Mouse (Mus musculus) intestine, embryonic 14.5 days (tissue): ENCODE results near the gene Iffo1. TPM values are rescaled to one million over a fixed set of nuclear protein-coding genes. Genes with fewer than 3 reads are reported as not detected.

ENCODE experiments used
- ATAC-seq: fragments of 200-750 bp; cut with Nextera tagmentation; replicated peaks from 2 replicates; pipeline ENCODE4 v1.8.0; 2017; ENCODE audit warnings: low read depth, moderate number of reproducible peaks, moderate TSS enrichment, moderate library complexity; ENCODE audit not compliant: low FRiP score, low TSS enrichment
- DNase-seq: peaks from one replicate; pipeline ENCODE4 v3.0.0-alpha.2; 2018; ENCODE audit warnings: low spot score
- H3K27ac ChIP-seq: fragments of 300-500 bp; sonication (generic); 2 replicates; pipeline ENCODE4 v1.5.1; 2014; ENCODE audit warnings: low read depth, mild to moderate bottlenecking, control low read depth
- H3K27me3 ChIP-seq: fragments of 300-500 bp; sonication (generic); replicated peaks from 2 replicates; pipeline ENCODE4 v1.6.1; 2014; ENCODE audit warnings: low read length, control low read depth; ENCODE audit not compliant: control insufficient read depth, insufficient read depth
- H3K36me3 ChIP-seq: fragments of 300-500 bp; sonication (generic); 2 replicates; pipeline ENCODE4 v1.6.1; 2014; ENCODE audit warnings: low read length, control low read depth; ENCODE audit not compliant: control insufficient read depth, insufficient read depth
- H3K4me1 ChIP-seq: fragments of 300-500 bp; sonication (generic); replicated peaks from 2 replicates; pipeline ENCODE4 v1.6.1; 2014; ENCODE audit warnings: low read length, control low read depth, mixed read lengths; ENCODE audit not compliant: control insufficient read depth, insufficient read depth
- H3K4me2 ChIP-seq: fragments of 300-500 bp; sonication (generic); 2 replicates; pipeline ENCODE4 v1.6.1; 2014; ENCODE audit warnings: low read length
- H3K4me3 ChIP-seq: fragments of 300-500 bp; sonication (generic); 2 replicates; pipeline ENCODE4 v1.5.1; 2014; ENCODE audit warnings: low read depth, low read length, control low read depth, mixed read lengths
- H3K9ac ChIP-seq: fragments of 300-500 bp; sonication (generic); 2 replicates; pipeline ENCODE4 v1.6.1; 2014; ENCODE audit warnings: mild to moderate bottlenecking, low read length
- H3K9me3 ChIP-seq: fragments of 300-500 bp; sonication (generic); 2 replicates; pipeline ENCODE4 v1.6.1; 2016; ENCODE audit warnings: low read length, control low read depth; ENCODE audit not compliant: control insufficient read depth
- WGBS: fragments of 180-500 bp; shearing (Covaris S2); extraction: QIAGEN DNeasy Blood & Tissue Kit; methylation state at CpG from one replicate; pipeline ENCODE4 v1.1.7; 2014; 5-methylcytosine and 5-hydroxymethylcytosine counted together
- polyA plus RNA-seq: library from polyadenylated mRNA; unstranded; fragments of >200 nt; fragmentation: Nextera tagmentation; extraction: Ambion mirVana; gene quantifications from 2 replicates; pipeline ENCODE4 v1.2.1, GENCODE M21; 2014

Iffo1 gene
- polyA plus RNA-seq, 1 experiment from 2014 or later: 6.7 TPM

DNA sequence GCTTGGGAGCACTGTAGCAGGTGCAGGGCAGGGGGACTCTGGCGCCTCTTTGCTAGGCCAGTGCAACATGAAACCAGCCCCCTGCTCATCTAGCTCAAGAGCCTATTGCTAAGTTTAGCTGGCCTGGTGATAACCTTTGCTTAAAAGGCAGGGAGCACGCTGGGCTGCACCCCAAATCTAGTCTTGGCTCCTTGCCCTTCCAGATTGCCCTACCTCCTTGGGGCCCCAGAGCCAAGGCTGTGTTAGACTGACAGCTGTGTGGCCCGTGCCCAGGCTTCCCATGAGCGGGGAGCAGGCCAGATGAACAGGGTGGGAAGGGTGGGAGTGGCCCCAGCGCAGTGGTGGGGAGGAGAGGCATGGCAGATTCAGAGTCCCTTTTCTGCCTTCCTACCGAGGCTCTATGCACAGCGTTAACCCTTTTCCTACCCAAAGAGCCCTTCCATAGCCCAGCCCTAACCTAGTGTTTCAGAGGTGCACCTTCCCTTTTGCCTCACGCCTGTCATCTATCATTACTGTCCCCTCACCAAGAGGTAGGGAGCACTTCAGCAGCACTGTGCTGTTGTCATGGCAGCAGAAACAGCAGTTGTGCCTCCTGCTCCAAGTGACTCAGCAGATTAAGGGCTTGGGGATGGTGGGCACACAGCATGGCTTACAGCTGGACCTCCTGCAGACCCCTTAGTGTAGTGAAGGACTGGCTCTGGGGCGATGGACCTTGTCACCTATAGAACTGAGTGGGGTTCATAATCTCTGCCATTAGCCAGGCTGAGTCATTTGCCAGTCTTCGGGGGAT lies 22.0 kb downstream of the Iffo1 start:
- Histone ChIP-seq H3K36me3 (peaks cover 67% of the 10 kb centered on the region), H3K4me3 (peak overlapping the region; percentile 68), H3K27me3 (no peaks in the 10 kb centered on the region), H3K4me1 (peaks cover 23% of the 10 kb centered on the region), H3K9me3 (no peaks in the 10 kb centered on the region), H3K27ac (peak overlapping the region; percentile 95), H3K4me2 (peak overlapping the region; percentile 74), H3K9ac (peak overlapping the region; percentile 42)
- WGBS: 21% methylated on average over 10 of the region's 10 CpGs
- ATAC-seq (peak; percentile 21; the same call in 1 of the 2 replicates), DNase-seq (peak; percentile 77)

DNA sequence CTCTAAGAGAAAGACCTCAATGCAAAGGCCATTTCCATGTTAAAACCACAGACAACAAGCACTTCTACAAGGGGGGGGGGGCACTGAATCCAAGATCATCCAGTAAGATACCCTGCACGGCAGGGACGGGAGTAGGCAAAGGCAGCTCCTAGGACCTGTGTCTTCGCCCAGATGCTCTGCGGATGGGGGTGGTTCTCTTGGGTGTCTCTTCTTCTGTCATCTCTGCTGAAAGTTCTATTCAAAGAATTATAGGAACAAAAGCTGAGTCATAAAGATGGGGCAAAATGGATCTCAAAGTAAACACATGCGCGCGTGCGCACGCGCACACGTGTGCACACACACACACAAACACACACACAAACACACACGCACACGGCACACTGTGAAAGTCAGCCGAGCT lies 23.0 kb downstream of the Iffo1 start:
- no peak overlapping the region for H3K4me3 ChIP-seq
- peak overlapping the region; percentile 95; the same call in 1 of the 2 replicates for H3K27ac ChIP-seq
- peaks cover 71% of the 10 kb centered on the region for H3K36me3 ChIP-seq
- 93% methylated on average over 14 of the region's 14 CpGs for WGBS
- no peak overlapping the region for H3K4me2 ChIP-seq
- peaks cover 23% of the 10 kb centered on the region for H3K4me1 ChIP-seq
- DNase-seq (no peak), ATAC-seq (no peak)
- H3K27me3 ChIP-seq: no peaks in the 10 kb centered on the region
- no peak overlapping the region for H3K9ac ChIP-seq
- no peaks in the 10 kb centered on the region for H3K9me3 ChIP-seq

DNA sequence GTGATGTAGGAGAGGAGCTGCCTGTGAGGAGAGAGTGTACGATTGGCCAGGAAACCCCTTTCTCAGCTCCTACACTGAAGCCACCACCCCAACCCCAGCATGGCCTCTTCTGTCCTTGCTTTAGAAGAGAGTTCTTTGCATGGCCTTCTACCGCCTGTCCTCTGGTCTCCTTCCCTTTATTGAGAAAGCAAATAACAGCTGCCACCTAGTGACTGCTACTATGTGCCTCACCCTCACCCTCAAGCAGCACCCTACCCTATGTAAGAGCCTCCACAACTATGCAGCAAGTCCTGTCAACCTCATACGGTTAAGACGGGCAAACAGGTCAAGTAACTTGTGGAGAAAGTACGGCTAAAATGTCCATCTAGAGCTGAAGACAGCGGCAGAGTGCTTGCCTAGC lies 25.2 kb downstream of the Iffo1 start:
- WGBS: 89% methylated on average over 6 of the region's 6 CpGs
- Histone ChIP-seq H3K27ac (no peak overlapping the region), H3K27me3 (no peaks in the 10 kb centered on the region), H3K4me1 (peaks cover 12% of the 10 kb centered on the region), H3K36me3 (peaks cover 81% of the 10 kb centered on the region), H3K4me2 (no peak overlapping the region), H3K4me3 (no peak overlapping the region), H3K9me3 (no peaks in the 10 kb centered on the region), H3K9ac (no peak overlapping the region)
- DNase-seq: no peak
- ATAC-seq: no peak

GRCm38 (mm10) chr6:125172474-125172873 lies 27.4 kb downstream of the Iffo1 start:
- DNase-seq (peak; percentile 46), ATAC-seq (no peak)
- Histone ChIP-seq H3K4me2 (no peak overlapping the region), H3K9ac (no peak overlapping the region), H3K36me3 (peaks cover 100% of the 10 kb centered on the region), H3K27ac (no peak overlapping the region), H3K27me3 (no peaks in the 10 kb centered on the region), H3K4me3 (no peak overlapping the region), H3K4me1 (peaks cover 2% of the 10 kb centered on the region), H3K9me3 (no peaks in the 10 kb centered on the region)
- WGBS: 75% methylated on average over 2 of the region's 2 CpGs

GRCm38 (mm10) chr6:125173256-125173655 lies 28.2 kb downstream of the Iffo1 start:
- Histone ChIP-seq H3K4me3 (no peak overlapping the region), H3K9me3 (no peaks in the 10 kb centered on the region), H3K36me3 (peaks cover 100% of the 10 kb centered on the region), H3K27me3 (no peaks in the 10 kb centered on the region), H3K9ac (no peak overlapping the region), H3K4me1 (no peaks in the 10 kb centered on the region), H3K4me2 (no peak overlapping the region), H3K27ac (no peak overlapping the region)
- ATAC-seq: no peak
- WGBS: 94% methylated on average over 7 of the region's 7 CpGs
- no peak for DNase-seq

DNA sequence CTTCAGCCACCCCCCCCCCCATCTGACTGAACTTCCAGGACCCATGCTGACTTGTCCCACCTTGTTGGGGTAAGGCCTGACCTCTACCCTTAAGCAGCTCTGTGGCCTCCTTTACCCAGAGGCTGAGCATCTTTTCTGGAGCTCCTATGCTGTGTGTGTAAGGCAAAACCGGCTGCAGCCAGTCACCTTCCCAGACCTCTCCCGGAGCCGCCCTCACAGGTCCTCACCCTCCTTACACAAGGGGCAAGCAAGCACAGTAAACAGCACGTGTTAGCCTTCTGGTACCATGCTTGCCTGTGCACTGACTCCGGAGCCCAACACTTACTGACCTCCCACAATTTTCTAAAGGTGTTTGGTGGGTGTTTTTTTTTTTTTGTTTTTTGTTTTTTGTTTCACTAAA lies 30.4 kb downstream of the Iffo1 start:
- DNase-seq (no peak), ATAC-seq (no peak)
- no peaks in the 10 kb centered on the region for H3K9me3 ChIP-seq
- no peak overlapping the region for H3K4me3 ChIP-seq
- H3K27ac ChIP-seq: no peak overlapping the region
- H3K36me3 ChIP-seq: peaks cover 99% of the 10 kb centered on the region
- H3K4me2 ChIP-seq: no peak overlapping the region
- WGBS: 92% methylated on average over 5 of the region's 5 CpGs
- H3K4me1 ChIP-seq: no peaks in the 10 kb centered on the region
- no peak overlapping the region for H3K9ac ChIP-seq
- H3K27me3 ChIP-seq: no peaks in the 10 kb centered on the region

DNA sequence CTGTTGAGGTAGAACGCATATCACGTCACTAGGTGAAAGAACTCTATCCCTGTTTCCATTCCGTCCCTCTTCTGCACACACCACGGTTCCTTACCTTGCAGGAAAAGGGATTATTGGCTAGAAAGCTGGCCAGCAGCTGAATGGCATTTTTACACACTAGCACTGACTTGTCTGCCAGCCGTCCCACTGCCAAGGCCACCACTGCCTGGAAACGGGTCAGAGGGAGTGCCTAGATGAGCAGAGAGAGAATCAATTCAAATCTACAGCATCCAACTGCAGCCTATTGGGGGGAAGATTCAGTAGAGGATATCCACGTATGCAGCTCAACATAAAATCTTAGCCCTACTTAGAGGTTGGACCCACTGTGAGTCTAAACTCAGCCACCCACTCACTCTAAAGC lies 34.6 kb downstream of the Iffo1 start:
- WGBS: 91% methylated on average over 7 of the region's 7 CpGs
- DNase-seq (no peak), ATAC-seq (no peak)

GRCm38 (mm10) chr6:125182133-125182532 lies 37.1 kb downstream of the Iffo1 start:
- H3K36me3 ChIP-seq: peaks cover 98% of the 10 kb centered on the region
- H3K27ac ChIP-seq: no peak overlapping the region
- H3K4me2 ChIP-seq: no peak overlapping the region
- H3K4me1 ChIP-seq: no peaks in the 10 kb centered on the region
- no peak for DNase-seq
- 89% methylated on average over 5 of the region's 5 CpGs for WGBS
- ATAC-seq: no peak
- no peak overlapping the region for H3K4me3 ChIP-seq
- no peak overlapping the region for H3K9ac ChIP-seq
- no peaks in the 10 kb centered on the region for H3K27me3 ChIP-seq
- H3K9me3 ChIP-seq: no peaks in the 10 kb centered on the region

More for the DNA sequence above, 34.6 kb downstream of the Iffo1 start:
- H3K4me2 ChIP-seq: no peak overlapping the region
- no peak overlapping the region for H3K27ac ChIP-seq
- no peak overlapping the region for H3K9ac ChIP-seq
- no peak overlapping the region for H3K4me3 ChIP-seq
- no peaks in the 10 kb centered on the region for H3K9me3 ChIP-seq
- peaks cover 98% of the 10 kb centered on the region for H3K36me3 ChIP-seq
- no peaks in the 10 kb centered on the region for H3K27me3 ChIP-seq
- no peaks in the 10 kb centered on the region for H3K4me1 ChIP-seq

DNA sequence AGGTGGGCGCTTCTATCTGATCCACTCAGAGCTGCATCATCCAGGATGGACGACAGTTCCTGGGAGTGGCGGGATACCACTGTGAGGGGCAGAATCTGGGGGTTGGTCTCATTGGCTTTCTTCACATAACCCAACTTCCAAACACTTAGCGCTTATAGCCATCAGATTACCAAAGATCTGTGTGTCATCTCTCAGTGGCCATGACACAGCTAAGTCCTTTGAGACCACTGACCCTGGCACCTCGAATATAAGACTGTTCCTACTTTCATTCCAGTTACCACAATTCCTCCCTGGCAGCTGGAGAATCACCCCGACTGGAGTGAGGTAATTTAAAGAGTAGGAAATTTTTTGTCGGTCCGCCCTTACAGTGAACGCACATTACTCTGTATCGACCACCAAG lies 41.2 kb downstream of the Iffo1 start:
- Histone ChIP-seq H3K27me3 (no peaks in the 10 kb centered on the region), H3K36me3 (peaks cover 85% of the 10 kb centered on the region), H3K9ac (no peak overlapping the region), H3K27ac (no peak overlapping the region), H3K4me3 (no peak overlapping the region), H3K4me2 (no peak overlapping the region), H3K4me1 (no peaks in the 10 kb centered on the region), H3K9me3 (no peaks in the 10 kb centered on the region)
- ATAC-seq (no peak), DNase-seq (no peak)
- 95% methylated on average over 10 of the region's 10 CpGs for WGBS
